Mouse (Mus musculus) lung, postnatal 0 days (tissue): Measurements from ENCODE around the gene S100a14. TPM values are rescaled to one million over a fixed set of nuclear protein-coding genes. Genes with fewer than 3 reads are reported as not detected.

Experiments
- ATAC-seq: fragments of 200-750 bp; cut with Nextera tagmentation; 2 replicates; pipeline ENCODE4 v1.8.0; 2017; ENCODE audit warnings: moderate library complexity
- DNase-seq: peaks from one replicate; pipeline ENCODE4 v3.0.0-alpha.2; 2016; ENCODE audit warnings: low spot score
- H3K27ac ChIP-seq: fragments of 300-500 bp; sonication (generic); 2 replicates; pipeline ENCODE4 v1.5.1; 2014; ENCODE audit warnings: antibody characterized with exemption, mild to moderate bottlenecking, low read length, mixed read lengths
- H3K27me3 ChIP-seq: fragments of 300-500 bp; sonication (generic); replicated peaks from 2 replicates; pipeline ENCODE4 v1.6.1; 2014; ENCODE audit warnings: low read length, mixed read lengths; ENCODE audit not compliant: insufficient read depth
- H3K36me3 ChIP-seq: fragments of 300-500 bp; sonication (generic); 2 replicates; pipeline ENCODE4 v1.6.1; 2014; ENCODE audit warnings: low read length, mixed read lengths; ENCODE audit not compliant: insufficient read depth
- H3K4me1 ChIP-seq: fragments of 300-500 bp; sonication (generic); 2 replicates; pipeline ENCODE4 v1.6.1; 2014; ENCODE audit warnings: antibody characterized with exemption, low read depth, low read length, mixed read lengths; ENCODE audit not compliant: insufficient read depth
- H3K4me2 ChIP-seq: fragments of 300-500 bp; sonication (generic); replicated peaks from 2 replicates; pipeline ENCODE4 v1.6.1; 2014; ENCODE audit warnings: low read depth, mild to moderate bottlenecking, low read length, moderate library complexity, mixed read lengths
- H3K4me3 ChIP-seq: fragments of 300-500 bp; sonication (generic); 2 replicates; pipeline ENCODE4 v1.5.1; 2014; ENCODE audit warnings: low read depth, low read length
- H3K9ac ChIP-seq: fragments of 300-500 bp; sonication (generic); replicated peaks from 2 replicates; pipeline ENCODE4 v1.6.1; 2014; ENCODE audit warnings: low read depth, mild to moderate bottlenecking
- H3K9me3 ChIP-seq: fragments of 300-500 bp; sonication (generic); 2 replicates; pipeline ENCODE4 v1.6.1; 2016; ENCODE audit warnings: low read length, mixed read lengths
- CTCF ChIP-seq: IDR thresholded peaks from 2 replicates; pipeline ENCODE4 v1.5.1; 2016; ENCODE audit warnings: antibody characterized with exemption, mild to moderate bottlenecking
- EP300 ChIP-seq: IDR thresholded peaks from 2 replicates; pipeline ENCODE4 v1.6.1; 2016; ENCODE audit warnings: antibody characterized with exemption, mild to moderate bottlenecking, control low read depth
- WGBS: fragments of 180-500 bp; shearing (Covaris S2); extraction: QIAGEN DNeasy Blood & Tissue Kit; methylation state at CpG from one replicate; pipeline ENCODE4 v1.1.7; 2014; 5-methylcytosine and 5-hydroxymethylcytosine counted together
- polyA plus RNA-seq: library from polyadenylated mRNA; unstranded; fragments of >200 nt; fragmentation: Nextera tagmentation; extraction: Ambion mirVana; gene quantifications from 2 replicates; pipeline ENCODE4 v1.2.1, GENCODE M21; 2015

The S100a14 gene
- polyA plus RNA-seq, 1 experiment from 2014 or later = 77.5 TPM

DNA sequence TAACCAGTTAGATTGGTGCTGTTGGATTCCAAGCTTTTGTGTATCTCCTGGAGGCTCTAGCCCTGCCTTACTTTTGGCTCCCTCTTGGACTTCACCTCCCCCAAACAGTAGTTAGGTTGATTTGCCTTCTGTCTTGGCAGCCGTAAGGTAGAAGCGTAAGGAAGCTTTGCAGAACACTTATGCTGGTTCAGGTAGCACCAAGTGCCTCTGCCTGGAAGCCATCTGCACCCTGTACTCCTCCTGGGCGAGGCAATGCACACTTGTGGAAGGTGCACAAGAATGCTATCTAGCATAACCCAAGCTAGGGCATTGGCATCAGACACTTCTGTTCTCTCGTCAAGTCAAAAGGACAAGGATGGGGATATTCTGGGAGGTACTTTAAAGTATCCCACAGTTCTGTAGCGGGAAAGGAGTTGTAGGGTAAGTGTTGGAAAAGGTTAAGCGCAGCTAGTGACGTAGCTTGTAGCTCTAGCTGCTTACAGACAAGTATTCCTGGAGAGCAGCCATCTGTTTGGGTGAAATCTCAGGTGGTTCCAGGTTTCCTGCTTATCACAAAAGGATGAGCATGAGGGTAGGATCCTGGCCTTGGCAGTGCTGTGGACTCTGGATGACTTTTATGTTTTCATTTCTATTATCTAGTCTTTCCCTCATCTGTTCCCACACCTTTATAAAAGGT lies 30.7 kb upstream of the S100a14 start:
- TF ChIP-seq EP300 = no peak
- no peak for TF ChIP-seq CTCF
- DNase-seq = peak; percentile 32
- Histone ChIP-seq H3K36me3 (peaks cover 19% of the 10 kb centered on the region), H3K9ac (no peak overlapping the region), H3K4me3 (no peak overlapping the region), H3K27ac (no peak overlapping the region), H3K27me3 (no peaks in the 10 kb centered on the region), H3K4me2 (no peak overlapping the region), H3K9me3 (no peaks in the 10 kb centered on the region), H3K4me1 (no peaks in the 10 kb centered on the region)
- 66% methylated on average over 7 of the region's 7 CpGs for WGBS
- 0 out of 2 replicates have a peak, but pooled peaks have one; percentile 10 for ATAC-seq

DNA sequence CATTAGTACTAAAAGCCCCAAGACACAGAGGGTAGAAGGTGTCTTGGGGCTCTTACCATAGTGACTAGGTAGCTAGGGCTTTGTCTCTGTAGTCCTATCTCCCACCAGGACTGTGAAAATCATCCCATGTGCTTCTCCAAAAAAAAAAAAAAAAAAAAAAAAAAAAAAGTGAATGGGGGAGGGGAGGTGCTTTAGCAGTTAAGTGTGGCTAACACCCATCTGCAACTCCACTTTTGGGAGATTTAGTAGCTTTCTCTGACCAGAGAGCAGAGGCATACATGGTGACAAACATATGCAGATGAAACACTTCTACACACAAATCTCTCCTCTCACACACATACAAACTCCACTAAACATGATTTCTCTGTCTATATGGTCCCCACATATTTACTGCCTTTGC lies 29.1 kb upstream of the S100a14 start:
- Histone ChIP-seq H3K4me3 (no peak overlapping the region), H3K27me3 (no peaks in the 10 kb centered on the region), H3K4me1 (no peaks in the 10 kb centered on the region), H3K4me2 (no peak overlapping the region), H3K36me3 (peaks cover 28% of the 10 kb centered on the region), H3K9me3 (no peaks in the 10 kb centered on the region), H3K9ac (no peak overlapping the region), H3K27ac (no peak overlapping the region)
- no peak for TF ChIP-seq CTCF
- no peak for TF ChIP-seq EP300
- DNase-seq = no peak
- no peak for ATAC-seq

DNA sequence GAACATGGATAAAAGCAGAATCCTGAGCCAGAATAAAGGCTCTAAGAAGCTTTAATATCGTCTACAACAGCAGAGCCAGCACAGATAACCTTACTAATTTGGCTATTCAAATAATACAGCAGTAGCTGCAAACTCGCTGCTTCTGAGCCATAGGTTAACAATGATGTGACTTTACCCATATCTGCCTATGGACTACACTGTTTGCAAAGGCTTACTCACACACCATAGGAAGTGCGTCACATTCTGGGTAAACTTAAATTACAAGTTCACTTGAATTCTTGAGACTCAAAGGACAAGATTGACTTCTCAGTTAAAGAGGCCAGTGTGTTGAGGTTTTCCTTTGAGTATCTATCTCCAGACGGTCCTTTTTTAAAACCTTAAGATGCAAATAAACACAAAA lies 23.2 kb upstream of the S100a14 start:
- peak; percentile 51 for DNase-seq
- H3K4me2 ChIP-seq = no peak overlapping the region
- H3K27ac ChIP-seq = no peak overlapping the region
- H3K9ac ChIP-seq = no peak overlapping the region
- H3K9me3 ChIP-seq = no peaks in the 10 kb centered on the region
- TF ChIP-seq EP300 (0 out of 2 replicates have a peak, but pooled peaks have one; percentile 20), CTCF (no peak)
- 56% methylated on average over 4 of the region's 4 CpGs for WGBS
- H3K36me3 ChIP-seq = peaks cover 36% of the 10 kb centered on the region
- peaks cover 16% of the 10 kb centered on the region; the same call in 1 of the 2 replicates for H3K4me1 ChIP-seq
- no peak overlapping the region for H3K4me3 ChIP-seq
- H3K27me3 ChIP-seq = no peaks in the 10 kb centered on the region
- no peak for ATAC-seq

DNA sequence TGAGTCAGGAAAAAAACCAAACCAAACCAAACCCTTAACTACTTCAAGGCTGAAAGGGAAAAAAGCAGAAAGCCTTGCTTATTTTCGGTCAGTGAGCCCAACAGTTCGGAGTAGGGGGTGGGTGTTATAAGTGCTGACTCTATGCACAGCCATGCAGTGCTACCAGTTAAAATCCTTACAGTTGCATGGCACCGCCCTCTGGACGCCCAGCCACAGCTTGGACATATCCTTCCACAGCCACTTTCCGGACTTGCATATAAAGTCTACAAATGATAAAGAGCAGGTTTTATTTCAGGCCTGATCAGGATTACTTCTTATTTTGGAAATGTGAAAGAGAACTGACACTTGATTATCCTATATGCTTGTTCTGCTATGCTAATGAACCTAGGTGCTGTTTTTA lies 21.4 kb upstream of the S100a14 start:
- H3K9ac ChIP-seq = no peak overlapping the region
- ATAC-seq (peak; percentile 43), DNase-seq (peak; percentile 81)
- WGBS = 75% methylated on average over 5 of the region's 5 CpGs
- peaks cover 16% of the 10 kb centered on the region; the same call in 1 of the 2 replicates for H3K4me1 ChIP-seq
- TF ChIP-seq CTCF (no peak), EP300 (no peak)
- no peak overlapping the region for H3K4me3 ChIP-seq
- H3K27ac ChIP-seq = no peak overlapping the region
- no peaks in the 10 kb centered on the region for H3K9me3 ChIP-seq
- H3K27me3 ChIP-seq = no peaks in the 10 kb centered on the region
- peaks cover 34% of the 10 kb centered on the region for H3K36me3 ChIP-seq
- no peak overlapping the region for H3K4me2 ChIP-seq

DNA sequence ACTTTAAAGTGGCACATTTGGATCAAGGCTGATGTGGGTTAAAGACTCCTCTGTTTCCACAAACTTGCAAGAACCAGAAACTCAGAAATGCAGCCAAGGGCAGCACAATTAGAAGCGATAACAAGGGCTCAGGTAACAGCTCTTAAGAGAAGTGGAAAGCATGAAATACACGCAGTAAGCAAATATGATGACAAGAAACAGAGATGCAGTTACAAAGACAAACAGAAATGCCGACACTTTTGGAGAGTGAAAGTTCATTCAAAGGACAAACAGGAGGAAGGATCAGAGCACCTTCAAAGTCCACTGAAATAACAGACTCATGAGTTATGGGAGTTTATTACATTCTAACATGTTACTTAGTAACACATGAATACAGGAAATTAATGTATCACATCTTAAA lies 20.3 kb upstream of the S100a14 start:
- H3K9me3 ChIP-seq = no peaks in the 10 kb centered on the region
- ATAC-seq (no peak), DNase-seq (peak; percentile 69)
- no peak overlapping the region for H3K4me3 ChIP-seq
- H3K27me3 ChIP-seq = no peaks in the 10 kb centered on the region
- WGBS = 49% methylated on average over 3 of the region's 3 CpGs
- H3K9ac ChIP-seq = no peak overlapping the region
- no peak overlapping the region for H3K4me2 ChIP-seq
- peaks cover 16% of the 10 kb centered on the region; the same call in 1 of the 2 replicates for H3K4me1 ChIP-seq
- peaks cover 32% of the 10 kb centered on the region for H3K36me3 ChIP-seq
- TF ChIP-seq EP300 (peak; percentile 39; the same call in 1 of the 2 replicates), CTCF (no peak)
- H3K27ac ChIP-seq = no peak overlapping the region

DNA sequence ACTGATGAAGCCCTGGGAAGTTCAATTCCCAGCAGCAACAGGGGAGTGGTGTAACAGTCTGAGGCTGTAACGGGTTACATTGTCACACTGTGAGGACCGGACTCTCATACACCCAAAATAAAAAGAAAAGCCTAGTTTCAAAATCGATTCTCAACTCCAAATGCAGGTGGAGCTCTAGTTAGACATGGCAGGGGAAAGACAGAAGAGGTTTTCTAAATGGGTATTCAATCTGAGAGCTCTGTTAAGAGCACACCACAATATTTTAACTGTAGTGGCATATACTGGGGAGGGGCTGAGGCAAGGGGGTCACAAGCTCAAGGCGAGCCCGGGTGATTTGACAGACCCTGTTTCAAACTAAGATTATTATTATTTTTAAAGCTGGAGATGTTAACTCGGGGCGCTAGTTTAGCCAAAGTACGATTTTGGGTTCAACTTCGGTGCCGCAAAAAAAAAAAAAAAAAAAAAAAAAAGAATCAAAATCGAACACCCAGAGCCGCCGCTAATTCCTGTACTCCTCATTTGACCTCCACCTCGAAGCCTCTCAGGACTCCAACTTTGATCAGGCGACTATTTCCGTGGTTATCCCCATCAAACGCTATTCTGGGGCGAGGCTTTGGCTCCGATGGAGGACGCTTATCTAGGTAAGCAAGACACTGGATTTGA lies 18.2 kb upstream of the S100a14 start:
- peak; percentile 9; the same call in 1 of the 2 replicates for TF ChIP-seq CTCF
- TF ChIP-seq EP300 = no peak
- H3K27me3 ChIP-seq = no peaks in the 10 kb centered on the region
- H3K4me2 ChIP-seq = peak overlapping the region; percentile 56
- 3% methylated on average over 20 of the region's 20 CpGs for WGBS
- H3K27ac ChIP-seq = peak overlapping the region; percentile 96
- peaks cover 16% of the 10 kb centered on the region; the same call in 1 of the 2 replicates for H3K4me1 ChIP-seq
- peak overlapping the region; percentile 94 for H3K4me3 ChIP-seq
- no peak for DNase-seq
- ATAC-seq = no peak
- H3K9ac ChIP-seq = peak overlapping the region; percentile 99
- H3K9me3 ChIP-seq = no peaks in the 10 kb centered on the region
- H3K36me3 ChIP-seq = peaks cover 17% of the 10 kb centered on the region
